Mouse (Mus musculus): Measurements from ENCODE around the gene Srpk3.

DNA sequence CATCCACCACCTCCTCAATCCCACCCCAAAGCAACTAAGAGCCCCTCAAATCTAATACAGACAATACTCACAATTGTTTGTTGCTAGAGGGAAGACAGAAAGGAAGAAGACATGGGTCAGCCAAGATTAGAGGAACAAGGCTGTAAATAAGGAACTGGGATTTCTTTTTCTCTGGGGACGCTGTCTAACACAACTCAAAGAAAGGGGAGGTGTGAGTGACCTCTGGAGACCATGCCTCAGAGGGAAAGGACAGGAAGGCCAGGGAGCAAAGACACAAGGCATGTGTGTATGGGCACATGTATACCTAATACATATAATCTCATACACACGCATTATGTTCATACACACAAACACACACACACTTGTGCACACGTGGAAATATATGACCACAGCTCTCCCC is 8.0 kb downstream of the Srpk3 start:
- TF ChIP-seq ZC3H11A (IDR thresholded peaks at IDR 0.05; ENCODE audit: borderline replicate concordance, low read depth, low read length), result no peak
- TF ChIP-seq HCFC1 (IDR thresholded peaks at IDR 0.05; ENCODE audit: borderline replicate concordance, insufficient read depth, low read length), result no peak

Data from ES-E14 (cell line).